Mouse (Mus musculus) MN1 (cell line): Measurements from ENCODE around the gene Abcc4.

ENCODE experiments used
- DNase-seq: peaks from one replicate; pipeline ENCODE4 v3.0.0-alpha.2; 2016; ENCODE audit warnings: low spot score

The Abcc4 gene

DNA sequence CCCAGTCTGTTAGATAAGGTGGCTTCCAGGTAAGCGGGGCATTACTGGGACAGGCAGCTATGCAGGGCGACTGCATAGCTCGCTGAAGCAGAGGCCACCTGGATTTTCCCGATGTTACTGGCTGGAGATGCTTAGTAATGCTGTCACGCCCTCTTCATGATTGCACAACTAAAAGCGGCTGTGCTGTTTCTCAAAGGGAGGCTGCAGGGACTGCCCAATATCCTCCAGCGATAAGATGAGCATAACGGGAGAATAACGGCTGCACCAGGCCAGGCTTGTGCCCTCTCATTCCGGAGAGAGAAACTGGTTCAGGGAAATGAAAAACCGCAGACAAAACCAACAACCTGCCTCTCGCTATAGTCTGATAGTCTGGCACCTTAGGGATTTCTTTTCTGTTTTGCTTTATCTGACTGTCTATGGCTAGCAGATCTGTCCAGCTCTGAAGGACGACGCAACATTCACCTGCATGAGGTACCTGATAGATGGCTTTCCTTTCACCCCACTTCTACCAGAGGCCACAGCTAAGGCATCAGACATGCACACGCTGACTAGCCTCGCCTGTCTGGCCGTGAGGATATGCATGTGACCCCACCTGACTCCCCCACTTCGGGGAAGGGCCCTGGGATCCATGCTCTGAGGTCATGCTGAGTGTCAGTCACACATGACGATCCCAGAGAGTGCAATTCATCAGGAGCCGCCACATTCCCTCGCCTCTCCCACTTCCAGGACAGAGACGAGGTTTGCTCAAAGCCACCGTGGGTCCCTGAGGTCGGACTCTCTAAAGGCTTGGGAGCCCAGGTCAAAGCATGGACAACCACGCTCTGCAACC is 67.4 kb downstream of the Abcc4 start:
- peak; percentile 21 for DNase-seq

- DNase-seq: peak; percentile 68
Observed at GRCm38 (mm10) chr14:118635493-118636183, 70.4 kb downstream of the Abcc4 start.

- DNase-seq: no peak
Observed at GRCm38 (mm10) chr14:118629649-118630048, 76.4 kb downstream of the Abcc4 start.

- DNase-seq: no peak
Observed at GRCm38 (mm10) chr14:118621449-118621789, 84.6 kb downstream of the Abcc4 start.

DNA sequence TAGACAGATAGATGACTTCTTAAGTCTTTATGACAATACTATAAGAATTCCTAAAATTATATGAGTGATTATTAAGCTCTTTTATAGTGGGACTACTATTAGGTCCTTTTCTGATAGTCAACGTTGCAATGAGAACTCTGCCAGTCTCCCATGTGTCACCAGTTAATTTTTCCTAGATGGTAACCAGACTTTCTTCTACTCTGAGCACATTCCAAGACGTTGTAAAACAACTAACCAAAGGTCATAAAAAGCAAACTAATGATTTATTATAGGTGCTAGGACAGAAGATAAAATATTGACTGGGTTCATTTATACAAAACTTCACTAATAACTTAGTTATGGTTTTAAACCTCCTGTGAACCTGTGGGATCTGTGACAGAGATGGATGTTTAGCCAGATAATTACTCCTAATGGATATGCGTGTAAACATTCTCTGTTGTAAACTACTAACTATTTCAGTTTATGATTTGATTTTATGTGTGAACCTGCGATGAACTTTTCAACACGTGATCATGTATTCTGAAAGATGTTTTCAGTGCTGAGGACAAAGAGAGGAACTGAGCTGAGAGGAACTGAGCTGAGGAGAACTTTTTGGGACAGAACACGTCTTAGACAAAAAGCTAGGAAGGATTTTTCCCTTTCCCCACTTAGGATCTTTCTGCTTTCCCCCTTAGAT is 85.1 kb downstream of the Abcc4 start:
- DNase-seq: no peak

- peak; percentile 42 for DNase-seq
Observed at GRCm38 (mm10) chr14:118616698-118617311, 89.2 kb downstream of the Abcc4 start.

DNA sequence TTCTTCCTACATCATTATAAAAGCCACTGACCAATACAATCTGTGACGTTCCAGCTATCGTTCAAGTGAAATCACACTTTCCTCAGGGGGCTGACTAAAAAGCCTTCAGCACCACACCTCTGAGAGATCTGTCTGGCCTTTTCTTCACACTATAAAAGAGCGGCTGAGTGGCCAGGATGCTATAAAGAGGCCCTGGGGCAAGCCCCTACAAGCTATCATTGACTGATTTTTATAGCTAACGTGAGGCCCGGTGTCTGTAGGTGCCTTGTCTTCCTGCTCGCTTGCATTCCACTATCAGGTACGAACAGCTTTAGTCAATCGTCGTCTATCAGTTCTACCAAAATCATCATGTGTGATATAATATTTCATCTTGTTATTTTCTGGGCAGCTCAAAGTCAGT is 92.3 kb downstream of the Abcc4 start:
- no peak for DNase-seq

DNA sequence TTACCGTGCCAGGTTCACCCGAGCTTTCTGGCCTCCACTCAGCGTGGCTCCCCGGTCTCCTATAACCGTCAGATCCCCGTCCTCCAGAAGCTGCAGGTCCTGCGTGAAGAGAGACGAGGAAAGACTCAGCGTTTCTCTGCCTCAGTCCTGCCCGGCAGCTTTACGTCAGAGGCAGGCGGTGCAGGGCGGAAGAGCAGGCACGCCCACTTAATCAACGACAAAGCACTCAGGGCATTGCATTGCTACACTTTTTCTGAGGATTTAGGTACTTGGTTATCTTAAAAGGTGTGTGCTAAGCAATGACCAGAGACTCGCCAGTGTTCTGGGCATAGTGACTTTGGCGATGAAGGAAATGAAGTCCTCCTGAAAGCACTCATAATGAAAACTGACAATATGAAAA is 94.3 kb downstream of the Abcc4 start:
- no peak for DNase-seq

DNA sequence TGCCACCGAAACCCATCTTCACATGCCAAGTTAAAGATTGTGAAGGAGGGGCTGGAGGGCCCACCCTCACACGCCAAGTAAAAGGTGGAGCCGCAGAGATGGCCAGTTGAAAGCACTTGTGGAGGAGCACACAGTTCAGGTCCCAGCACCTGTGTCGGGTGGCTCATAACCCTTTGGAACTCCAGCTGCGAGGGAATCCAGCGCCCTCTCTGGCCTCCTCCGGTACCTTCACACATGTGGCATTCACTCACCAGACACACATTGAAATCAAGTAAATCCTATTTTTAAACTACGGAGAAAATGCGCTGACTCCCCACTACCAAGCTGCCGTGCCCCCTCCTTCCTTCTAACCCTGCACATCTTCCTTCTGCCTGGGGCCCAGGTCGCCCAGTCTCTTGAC is 95.2 kb downstream of the Abcc4 start:
- no peak for DNase-seq

- no peak for DNase-seq
Observed at GRCm38 (mm10) chr14:118608816-118609465, 97.1 kb downstream of the Abcc4 start.

DNA sequence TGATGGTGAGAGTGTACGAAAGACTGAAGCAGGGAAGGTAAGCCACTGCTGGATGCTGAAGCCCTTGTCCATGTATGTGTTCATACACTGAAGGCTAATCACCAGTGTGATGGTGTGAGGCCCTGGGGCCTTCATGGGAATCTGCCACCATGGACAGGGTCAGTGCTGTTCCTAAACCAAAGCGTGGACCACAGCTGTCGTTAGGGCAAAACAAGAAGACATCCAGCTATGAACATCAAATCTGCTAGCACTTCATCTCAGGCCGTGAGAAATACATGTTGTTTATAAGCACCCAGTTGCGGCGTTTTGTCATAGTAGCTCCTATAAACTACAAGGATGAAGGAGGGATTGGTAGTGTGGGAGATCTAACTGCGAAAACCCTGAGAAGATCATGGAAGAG is 97.7 kb downstream of the Abcc4 start:
- no peak for DNase-seq

GRCm38 (mm10) chr14:118606476-118606875 is 99.5 kb downstream of the Abcc4 start:
- DNase-seq: no peak

DNA sequence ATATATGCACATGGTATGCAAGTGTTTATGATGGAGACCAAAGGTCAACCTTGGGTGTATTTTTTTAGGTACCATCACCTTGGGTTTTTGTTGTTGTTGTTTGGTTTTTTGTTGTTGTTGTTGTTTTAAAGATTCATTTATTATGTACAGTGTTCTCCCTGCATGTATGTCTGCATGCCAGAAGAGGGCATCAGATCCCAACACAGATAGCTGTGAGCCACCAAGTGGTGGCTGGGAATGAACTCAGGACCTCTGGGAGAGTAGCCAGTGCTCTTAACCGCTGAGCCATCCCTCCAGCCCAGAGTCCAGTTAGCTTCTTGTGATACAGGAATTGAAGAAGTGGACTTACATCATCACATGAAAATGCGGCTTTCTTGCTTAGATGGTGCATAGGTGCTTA is 101.1 kb downstream of the Abcc4 start:
- DNase-seq: no peak

- no peak for DNase-seq
Observed at GRCm38 (mm10) chr14:118602031-118602430, 104.0 kb downstream of the Abcc4 start.

DNA sequence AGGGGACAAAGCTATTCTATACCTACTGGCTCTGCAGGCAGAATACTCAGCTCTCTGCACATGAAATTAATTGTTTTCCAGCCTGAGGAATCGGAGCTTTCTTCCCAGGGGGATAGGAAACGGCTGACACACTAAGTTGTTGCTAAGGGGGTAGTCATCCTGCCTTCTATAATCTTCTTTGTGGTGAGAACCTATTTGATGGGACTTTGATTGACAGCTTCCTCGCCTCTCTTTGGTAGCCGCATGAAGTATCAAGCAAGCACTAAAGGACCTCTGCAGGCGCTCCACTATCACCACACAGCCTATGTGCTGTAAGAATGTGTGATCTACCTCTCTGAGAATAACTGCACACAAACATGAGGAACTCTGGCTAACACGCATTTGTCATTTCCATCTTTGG is 105.3 kb downstream of the Abcc4 start:
- no peak for DNase-seq

GRCm38 (mm10) chr14:118598757-118599156 is 107.3 kb downstream of the Abcc4 start:
- DNase-seq: no peak

- no peak for DNase-seq
Observed at GRCm38 (mm10) chr14:118594463-118594862, 111.6 kb downstream of the Abcc4 start.

- DNase-seq: peak; percentile 25
Observed at GRCm38 (mm10) chr14:118591477-118592403, 114.3 kb downstream of the Abcc4 start.

- no peak for DNase-seq
Observed at GRCm38 (mm10) chr14:118582333-118582941, 123.6 kb downstream of the Abcc4 start.

- no peak for DNase-seq
Observed at GRCm38 (mm10) chr14:118581673-118582072, 124.3 kb downstream of the Abcc4 start.
